Mouse (Mus musculus) neural tube, embryonic 14.5 days (tissue): ENCODE measurements around the gene Btnl6. TPM values are rescaled to one million over a fixed set of nuclear protein-coding genes. Genes with fewer than 3 reads are reported as not detected.
"Not testable (repeated sequence)": the region's sequence is repeated elsewhere in the genome, so short reads cannot be mapped to it uniquely, and the experiment has no call there.

ENCODE experiments used
- ATAC-seq: fragments of 200-750 bp; cut with Nextera tagmentation; 2 replicates; pipeline ENCODE4 v1.8.0; 2017; ENCODE audit warnings: low read depth, mild to moderate bottlenecking, moderate TSS enrichment, moderate library complexity
- H3K27ac ChIP-seq: fragments of 300-500 bp; sonication (generic); 2 replicates; pipeline ENCODE4 v1.5.1; 2014; ENCODE audit warnings: low read depth, mild to moderate bottlenecking, control low read depth, low read length, moderate library complexity, mixed read lengths
- H3K27me3 ChIP-seq: fragments of 300-500 bp; sonication (generic); 2 replicates; pipeline ENCODE4 v1.6.1; 2014; ENCODE audit warnings: low read length; ENCODE audit not compliant: control insufficient read depth, insufficient read depth
- H3K36me3 ChIP-seq: fragments of 300-500 bp; sonication (generic); 2 replicates; pipeline ENCODE4 v1.6.1; 2014; ENCODE audit warnings: low read length, mixed read lengths; ENCODE audit not compliant: control insufficient read depth, insufficient read depth
- H3K4me1 ChIP-seq: fragments of 300-500 bp; sonication (generic); 2 replicates; pipeline ENCODE4 v1.6.1; 2014; ENCODE audit warnings: low read length; ENCODE audit not compliant: control insufficient read depth, insufficient read depth
- H3K4me2 ChIP-seq: fragments of 300-500 bp; sonication (generic); 2 replicates; pipeline ENCODE4 v1.6.1; 2014; ENCODE audit warnings: mild to moderate bottlenecking, low read depth, low read length, control low read depth
- H3K4me3 ChIP-seq: fragments of 300-500 bp; sonication (generic); 2 replicates; pipeline ENCODE4 v1.5.1; 2014; ENCODE audit warnings: low read depth, low read length, control low read depth, mixed read lengths
- H3K9ac ChIP-seq: fragments of 300-500 bp; sonication (generic); replicated peaks from 2 replicates; pipeline ENCODE4 v1.6.1; 2014; ENCODE audit warnings: low read depth, mild to moderate bottlenecking, control low read depth, low read length, mixed read lengths
- H3K9me3 ChIP-seq: fragments of 300-500 bp; sonication (generic); 2 replicates; pipeline ENCODE4 v1.6.1; 2016; ENCODE audit warnings: low read length; ENCODE audit not compliant: control insufficient read depth
- WGBS: fragments of 180-500 bp; shearing (Covaris S2); extraction: QIAGEN DNeasy Blood & Tissue Kit; methylation state at CpG from one replicate; pipeline ENCODE4 v1.1.7; 2014; 5-methylcytosine and 5-hydroxymethylcytosine counted together
- polyA plus RNA-seq: library from polyadenylated mRNA; unstranded; fragments of >200 nt; fragmentation: Nextera tagmentation; extraction: Ambion mirVana; gene quantifications from 2 replicates; pipeline ENCODE4 v1.2.1, GENCODE M21; 2014

Gene Btnl6
- polyA plus RNA-seq, 1 experiment from 2014 or later: not detected

DNA sequence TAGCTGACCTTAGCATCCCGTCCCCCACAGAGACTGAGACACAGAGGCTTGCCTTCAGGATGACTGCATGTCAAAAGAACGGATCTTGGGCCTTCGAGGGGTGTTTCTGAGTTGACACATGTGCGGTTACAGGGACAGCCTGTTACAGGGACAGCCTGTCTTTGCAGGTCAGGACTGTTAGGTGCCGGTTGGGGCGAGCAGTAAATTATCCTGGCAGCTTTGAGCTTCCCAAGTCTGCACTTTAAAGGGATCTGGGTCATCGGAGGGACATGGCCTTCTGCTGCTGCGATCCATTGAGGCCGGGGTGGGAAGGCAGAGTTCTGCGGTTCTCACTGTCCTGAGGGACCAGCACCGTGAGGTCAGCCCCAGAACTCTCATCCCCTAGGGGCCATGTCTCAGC is 40.3 kb upstream of the Btnl6 start:
- Histone ChIP-seq H3K4me1 (no peaks in the 10 kb centered on the region), H3K4me2 (no peak overlapping the region), H3K9me3 (no peaks in the 10 kb centered on the region), H3K27me3 (no peaks in the 10 kb centered on the region), H3K4me3 (no peak overlapping the region), H3K27ac (no peak overlapping the region), H3K9ac (no peak overlapping the region), H3K36me3 (no peaks in the 10 kb centered on the region)
- 51% methylated on average over 11 of the region's 11 CpGs for WGBS
- no peak for ATAC-seq

DNA sequence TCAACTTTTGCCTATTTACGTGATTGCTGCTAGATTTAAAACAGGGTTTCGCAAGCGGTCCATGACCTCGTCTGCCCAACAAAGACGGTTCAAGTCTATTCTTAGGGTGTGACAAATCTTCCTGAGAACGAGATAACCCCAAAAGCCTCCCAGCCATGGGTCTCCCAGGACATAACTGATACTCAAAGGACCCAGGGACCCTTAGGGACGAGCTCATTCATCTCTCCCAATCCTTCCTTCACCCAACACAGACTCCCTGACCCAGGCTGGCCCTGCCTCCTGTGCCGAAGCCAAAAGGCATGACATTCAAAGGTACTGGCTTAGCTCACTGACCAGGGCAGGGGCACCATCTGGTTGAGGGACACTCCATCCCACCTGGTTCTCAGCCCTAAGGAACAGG is 39.3 kb upstream of the Btnl6 start:
- H3K9ac ChIP-seq: no peak overlapping the region
- no peaks in the 10 kb centered on the region for H3K4me1 ChIP-seq
- H3K9me3 ChIP-seq: no peaks in the 10 kb centered on the region
- H3K4me3 ChIP-seq: no peak overlapping the region
- 89% methylated on average over 8 of the region's 8 CpGs for WGBS
- H3K27ac ChIP-seq: no peak overlapping the region
- no peaks in the 10 kb centered on the region for H3K36me3 ChIP-seq
- ATAC-seq: no peak
- H3K27me3 ChIP-seq: no peaks in the 10 kb centered on the region
- no peak overlapping the region for H3K4me2 ChIP-seq

DNA sequence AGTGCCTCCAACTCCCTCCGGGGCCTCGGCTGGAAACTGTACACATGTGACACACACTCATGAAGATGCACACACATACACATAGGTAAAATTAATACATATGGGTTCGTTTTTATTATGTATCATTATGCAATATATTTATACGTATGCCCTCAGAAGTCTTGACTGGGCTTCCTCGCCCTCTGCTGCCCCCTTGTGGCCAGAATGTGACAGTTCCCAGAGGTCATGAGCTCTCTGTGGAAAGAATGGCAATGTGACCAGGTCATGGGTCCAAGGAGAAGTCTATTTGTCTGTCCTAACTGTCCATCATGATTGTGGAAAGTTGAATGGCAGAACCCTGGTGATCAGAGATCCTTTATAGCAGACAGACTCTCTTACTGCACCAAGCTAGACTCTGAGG is 38.3 kb upstream of the Btnl6 start:
- H3K4me3 ChIP-seq: no peak overlapping the region
- no peaks in the 10 kb centered on the region for H3K27me3 ChIP-seq
- H3K9me3 ChIP-seq: no peaks in the 10 kb centered on the region
- no peaks in the 10 kb centered on the region for H3K4me1 ChIP-seq
- H3K36me3 ChIP-seq: no peaks in the 10 kb centered on the region
- no peak overlapping the region for H3K27ac ChIP-seq
- WGBS: 24% methylated on average over 5 of the region's 5 CpGs
- no peak for ATAC-seq
- no peak overlapping the region for H3K9ac ChIP-seq
- no peak overlapping the region for H3K4me2 ChIP-seq

DNA sequence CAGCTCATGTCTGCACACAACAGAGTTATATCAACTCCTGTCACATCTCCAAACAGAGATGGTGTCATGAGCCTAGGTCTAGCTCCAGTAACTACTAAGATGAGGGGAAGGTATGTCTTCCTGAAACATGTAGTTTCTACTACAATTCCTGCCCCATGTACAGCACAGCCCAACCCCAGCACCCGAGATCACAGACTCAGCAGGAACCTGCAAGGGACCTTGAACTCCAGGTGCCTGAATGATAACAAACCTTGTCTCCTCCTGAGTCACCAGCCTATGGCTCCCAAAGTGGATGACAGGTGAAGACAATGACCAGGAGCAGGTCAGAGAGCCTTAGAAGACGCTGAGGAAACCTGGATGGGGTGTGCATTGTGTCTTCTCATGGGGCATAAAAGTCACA is 32.7 kb upstream of the Btnl6 start:
- Histone ChIP-seq H3K4me2 (no peak overlapping the region), H3K9ac (no peak overlapping the region), H3K36me3 (no peaks in the 10 kb centered on the region), H3K9me3 (no peaks in the 10 kb centered on the region), H3K4me3 (no peak overlapping the region), H3K4me1 (no peaks in the 10 kb centered on the region), H3K27ac (no peak overlapping the region), H3K27me3 (no peaks in the 10 kb centered on the region)
- no peak for ATAC-seq
- 85% methylated on average over 2 of the region's 2 CpGs for WGBS

DNA sequence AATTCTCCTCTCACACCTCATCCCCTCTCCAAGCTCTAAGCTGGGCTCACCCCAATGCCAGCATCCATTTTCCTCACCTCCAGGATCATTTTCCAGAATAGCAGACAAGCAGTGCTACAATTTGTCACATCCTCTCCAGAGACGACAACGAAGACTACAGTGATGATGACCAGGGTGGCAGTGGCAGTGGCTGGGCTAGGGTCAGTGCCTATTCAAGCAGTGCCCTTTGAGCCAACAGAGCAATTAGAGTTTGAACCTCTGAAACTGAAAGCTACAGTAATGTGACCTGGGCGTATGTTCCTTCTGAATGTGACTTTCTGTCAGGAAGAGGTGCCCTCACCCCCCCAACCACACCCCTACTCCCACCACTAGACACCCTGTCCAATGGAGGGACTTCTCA is 32.0 kb upstream of the Btnl6 start:
- no peaks in the 10 kb centered on the region for H3K36me3 ChIP-seq
- no peaks in the 10 kb centered on the region for H3K27me3 ChIP-seq
- no peaks in the 10 kb centered on the region for H3K4me1 ChIP-seq
- no peak for ATAC-seq
- H3K27ac ChIP-seq: no peak overlapping the region
- no peak overlapping the region for H3K4me2 ChIP-seq
- WGBS: 97% methylated on average over 3 of the region's 3 CpGs
- H3K9me3 ChIP-seq: no peaks in the 10 kb centered on the region
- no peak overlapping the region for H3K9ac ChIP-seq
- no peak overlapping the region for H3K4me3 ChIP-seq

DNA sequence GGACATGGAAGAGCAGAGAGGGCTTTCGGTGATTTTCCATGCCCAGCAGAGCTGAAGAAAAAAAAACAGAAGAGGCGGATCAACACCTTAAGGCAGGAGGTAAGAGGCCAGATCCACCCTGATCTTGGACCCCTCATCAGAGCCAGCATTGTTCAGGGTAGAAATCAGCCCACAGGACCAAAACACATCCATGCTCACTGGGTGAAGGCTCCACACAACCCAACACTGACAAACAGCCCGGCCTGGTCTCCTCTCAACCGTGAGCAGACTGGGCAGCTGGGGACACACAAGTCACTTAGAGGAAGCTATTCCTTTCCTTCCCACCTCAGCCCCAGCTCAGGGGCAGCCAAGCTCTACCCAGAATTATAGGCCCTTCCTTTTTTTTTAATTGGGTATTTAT is 30.4 kb upstream of the Btnl6 start:
- WGBS: 92% methylated on average over 4 of the region's 4 CpGs
- no peaks in the 10 kb centered on the region for H3K9me3 ChIP-seq
- H3K4me1 ChIP-seq: no peaks in the 10 kb centered on the region
- no peaks in the 10 kb centered on the region for H3K36me3 ChIP-seq
- H3K27me3 ChIP-seq: no peaks in the 10 kb centered on the region
- no peak for ATAC-seq
- no peak overlapping the region for H3K4me3 ChIP-seq
- no peak overlapping the region for H3K27ac ChIP-seq
- no peak overlapping the region for H3K9ac ChIP-seq
- H3K4me2 ChIP-seq: no peak overlapping the region

DNA sequence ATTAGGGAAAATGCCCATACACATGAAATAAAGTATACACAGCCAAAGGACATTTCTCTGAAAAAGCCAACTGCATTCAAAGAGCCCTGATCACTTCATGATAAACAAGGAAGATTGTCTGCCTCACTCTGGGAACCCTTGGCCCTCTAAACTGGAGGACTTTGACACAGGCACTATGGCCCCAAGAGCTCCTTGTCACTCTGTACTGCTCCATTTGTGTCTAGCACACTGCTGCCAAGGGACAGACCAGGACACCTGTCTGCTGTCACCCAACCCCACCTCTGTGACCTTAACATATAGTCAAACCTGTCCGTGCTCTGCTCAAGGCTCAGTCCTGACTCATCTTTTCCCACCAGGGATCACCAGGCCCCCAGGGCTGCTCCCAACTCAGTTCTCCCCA is 29.6 kb upstream of the Btnl6 start:
- Histone ChIP-seq H3K9ac (no peak overlapping the region), H3K27ac (no peak overlapping the region), H3K4me1 (no peaks in the 10 kb centered on the region), H3K27me3 (no peaks in the 10 kb centered on the region), H3K4me2 (no peak overlapping the region), H3K36me3 (no peaks in the 10 kb centered on the region), H3K9me3 (no peaks in the 10 kb centered on the region), H3K4me3 (no peak overlapping the region)
- 90% methylated on average over 1 of the region's 1 CpGs for WGBS
- no peak for ATAC-seq

DNA sequence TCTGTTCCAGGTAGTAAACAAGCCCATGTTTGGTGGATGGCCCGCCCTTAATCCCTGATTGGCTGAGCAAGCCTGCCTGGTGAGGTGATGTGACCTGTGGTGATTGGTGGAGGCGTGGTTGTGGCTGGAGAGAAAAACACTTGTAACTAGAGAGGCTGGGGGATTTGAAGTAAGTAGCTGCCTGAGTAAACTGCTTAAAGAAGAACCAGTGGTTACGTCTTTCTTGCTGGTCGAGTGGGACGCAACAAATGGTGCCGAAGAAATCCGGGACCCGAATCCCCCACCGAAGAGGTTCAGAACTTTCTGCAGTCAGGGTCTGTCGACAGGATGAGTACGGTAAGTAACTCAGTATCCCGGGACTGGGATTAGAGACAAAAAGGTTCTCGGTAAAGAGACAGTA is 26.4 kb upstream of the Btnl6 start:
- H3K27ac ChIP-seq, H3K4me1 ChIP-seq, H3K36me3 ChIP-seq, H3K4me2 ChIP-seq, H3K9ac ChIP-seq, H3K9me3 ChIP-seq, ATAC-seq, H3K4me3 ChIP-seq, H3K27me3 ChIP-seq: not testable (repeated sequence)
- WGBS: 97% methylated on average over 12 of the region's 13 CpGs

DNA sequence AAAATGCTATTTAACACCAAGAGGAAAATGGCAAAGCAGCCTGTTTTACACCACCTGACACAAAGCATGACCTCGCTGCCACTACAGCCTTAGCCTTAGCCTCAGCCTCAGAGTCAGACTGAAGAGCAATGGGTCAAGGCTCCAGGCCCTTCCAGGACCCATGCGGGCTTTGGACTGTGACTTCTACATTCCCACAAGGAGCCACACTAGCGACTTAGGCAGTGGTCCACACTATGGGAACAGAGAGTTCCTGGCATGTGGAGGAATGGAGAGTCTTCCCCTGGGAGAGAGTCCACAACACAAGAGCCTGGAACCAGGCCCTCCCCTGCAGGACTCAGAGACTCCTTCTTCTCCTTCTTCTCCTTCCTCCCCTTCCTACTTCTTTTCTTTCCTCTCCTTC is 15.5 kb upstream of the Btnl6 start:
- Histone ChIP-seq H3K9me3 (no peaks in the 10 kb centered on the region), H3K4me3 (no peak overlapping the region), H3K27me3 (no peaks in the 10 kb centered on the region), H3K27ac (no peak overlapping the region), H3K9ac (no peak overlapping the region), H3K4me2 (no peak overlapping the region), H3K4me1 (no peaks in the 10 kb centered on the region), H3K36me3 (no peaks in the 10 kb centered on the region)
- 84% methylated on average over 3 of the region's 3 CpGs for WGBS
- no peak for ATAC-seq

DNA sequence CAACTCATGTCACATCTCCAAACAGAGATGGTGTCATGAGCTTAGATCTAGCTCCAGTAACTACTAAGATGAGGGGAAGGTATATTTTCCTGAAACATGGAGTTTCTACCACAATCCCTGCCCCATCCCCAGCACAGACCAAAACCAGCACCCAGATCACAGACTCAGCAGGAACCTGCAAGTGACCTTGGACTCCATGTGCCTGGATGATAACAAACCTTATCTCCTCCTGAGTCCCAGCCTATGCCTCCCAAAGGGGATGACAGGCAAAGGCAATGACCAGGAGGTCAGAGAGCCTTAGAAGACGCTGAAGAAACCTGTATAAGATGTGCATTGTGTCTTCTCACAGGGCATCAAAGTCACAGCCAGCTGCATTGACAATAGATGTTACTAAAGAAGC is 1.8 kb upstream of the Btnl6 start:
- Histone ChIP-seq H3K27me3 (no peaks in the 10 kb centered on the region), H3K27ac (no peak overlapping the region), H3K4me1 (no peaks in the 10 kb centered on the region), H3K36me3 (no peaks in the 10 kb centered on the region), H3K4me3 (no peak overlapping the region), H3K9me3 (no peaks in the 10 kb centered on the region), H3K9ac (no peak overlapping the region), H3K4me2 (no peak overlapping the region)
- 71% methylated on average over 1 of the region's 1 CpGs for WGBS
- no peak for ATAC-seq
